Mouse (Mus musculus) liver, embryonic 12.5 days (tissue): ENCODE measurements around the gene D230025D16Rik. TPM values are rescaled to one million over a fixed set of nuclear protein-coding genes. Genes with fewer than 3 reads are reported as not detected.

Experiments used
- ATAC-seq: fragments of 200-750 bp; cut with Nextera tagmentation; 2 replicates; pipeline ENCODE4 v1.8.0; 2017; ENCODE audit warnings: moderate number of reproducible peaks, mild to moderate bottlenecking, moderate library complexity
- H3K27ac ChIP-seq: fragments of 300-500 bp; sonication (generic); 2 replicates; pipeline ENCODE4 v1.5.1; 2016; ENCODE audit warnings: mild to moderate bottlenecking
- H3K27me3 ChIP-seq: fragments of 300-500 bp; sonication (generic); replicated peaks from 2 replicates; pipeline ENCODE4 v1.6.1; 2016; ENCODE audit warnings: mild to moderate bottlenecking, moderate library complexity
- H3K36me3 ChIP-seq: fragments of 300-500 bp; sonication (generic); 2 replicates; pipeline ENCODE4 v1.6.1; 2016; ENCODE audit warnings: mild to moderate bottlenecking, moderate library complexity
- H3K4me1 ChIP-seq: fragments of 300-500 bp; sonication (generic); 2 replicates; pipeline ENCODE4 v1.6.1; 2016
- H3K4me2 ChIP-seq: fragments of 300-500 bp; sonication (generic); 2 replicates; pipeline ENCODE4 v1.6.1; 2016; ENCODE audit warnings: mild to moderate bottlenecking, moderate library complexity
- H3K4me3 ChIP-seq: fragments of 300-500 bp; sonication (generic); 2 replicates; pipeline ENCODE4 v1.5.1; 2016; ENCODE audit warnings: mild to moderate bottlenecking, moderate library complexity
- H3K9ac ChIP-seq: fragments of 300-500 bp; sonication (generic); 2 replicates; pipeline ENCODE4 v1.6.1; 2016; ENCODE audit warnings: mild to moderate bottlenecking, moderate library complexity
- H3K9me3 ChIP-seq: fragments of 300-500 bp; sonication (generic); replicated peaks from 2 replicates; pipeline ENCODE4 v1.6.1; 2016; ENCODE audit warnings: mild to moderate bottlenecking, moderate library complexity
- WGBS: fragments of 180-500 bp; shearing (Covaris S2); methylation state at CpG from one replicate; pipeline ENCODE4 v1.1.7; 2016; ENCODE audit not compliant: insufficient replicate concordance; 5-methylcytosine and 5-hydroxymethylcytosine counted together
- polyA plus RNA-seq: library from polyadenylated mRNA; unstranded; fragments of >200 nt; fragmentation: Nextera tagmentation; extraction: Ambion mirVana; gene quantifications from 2 replicates; pipeline ENCODE4 v1.2.1, GENCODE M21; 2016

The D230025D16Rik gene
- polyA plus RNA-seq, 1 experiment from 2014 or later: 18.8 TPM

- WGBS: 22% methylated on average over 18 of the region's 18 CpGs
- Histone ChIP-seq H3K9me3 (no peaks in the 10 kb centered on the region), H3K27me3 (no peaks in the 10 kb centered on the region), H3K4me1 (peaks cover 69% of the 10 kb centered on the region), H3K36me3 (peaks cover 55% of the 10 kb centered on the region), H3K4me3 (peak overlapping the region; percentile 97), H3K9ac (peak overlapping the region; percentile 97), H3K27ac (peak overlapping the region; percentile 93), H3K4me2 (peak overlapping the region; percentile 79)
- 0 out of 2 replicates have a peak, but pooled peaks have one; percentile 8 for ATAC-seq
Observed at GRCm38 (mm10) chr8:105298351-105299252, 73.7 kb downstream of the D230025D16Rik start.

GRCm38 (mm10) chr8:105299962-105300361 lies 75.0 kb downstream of the D230025D16Rik start:
- H3K9ac ChIP-seq: peak overlapping the region; percentile 97
- peak overlapping the region; percentile 93 for H3K27ac ChIP-seq
- 27% methylated on average over 8 of the region's 8 CpGs for WGBS
- no peaks in the 10 kb centered on the region for H3K27me3 ChIP-seq
- no peaks in the 10 kb centered on the region for H3K9me3 ChIP-seq
- peak; percentile 92 for ATAC-seq
- H3K4me2 ChIP-seq: peak overlapping the region; percentile 79
- peak overlapping the region; percentile 97 for H3K4me3 ChIP-seq
- H3K36me3 ChIP-seq: peaks cover 68% of the 10 kb centered on the region
- H3K4me1 ChIP-seq: peaks cover 82% of the 10 kb centered on the region

Other genes with a start within 250 kb of the D230025D16Rik start
- gene Ces2h, start 224.3 kb upstream of the D230025D16Rik start, polyA plus RNA-seq: not detected in 2 replicates
- gene Ces3a, start 176.5 kb upstream of the D230025D16Rik start, polyA plus RNA-seq: not detected in 2 replicates
- not detected in 2 replicates for gene Ces3b, start 141.4 kb upstream of the D230025D16Rik start, polyA plus RNA-seq
- gene Ces4a, start 93.3 kb upstream of the D230025D16Rik start, polyA plus RNA-seq: not detected in 2 replicates
- 19.1 and 19.6 TPM in 2 replicates for gene Cbfb, start 54.5 kb upstream of the D230025D16Rik start, polyA plus RNA-seq
- gene B3gnt9, start 30.0 kb downstream of the D230025D16Rik start, polyA plus RNA-seq: 3.5 and 3.6 TPM in 2 replicates
- 17.7 and 18.3 TPM in 2 replicates for gene Tradd, start 39.5 kb downstream of the D230025D16Rik start, polyA plus RNA-seq
- gene Fbxl8, start 39.5 kb downstream of the D230025D16Rik start, polyA plus RNA-seq: 1.2 and 1.5 TPM in 2 replicates
- not detected in 2 replicates for gene Hsf4, start 44.7 kb downstream of the D230025D16Rik start, polyA plus RNA-seq
- gene Nol3, start 51.0 kb downstream of the D230025D16Rik start, polyA plus RNA-seq: 0.12 and 0.18 TPM in 2 replicates
- gene 4931428F04Rik, start 64.7 kb downstream of the D230025D16Rik start, polyA plus RNA-seq: 1.6 TPM in 2 replicates
- 11.9 and 13.8 TPM in 2 replicates for gene Exoc3l, start 71.0 kb downstream of the D230025D16Rik start, polyA plus RNA-seq
- gene E2f4, start 72.5 kb downstream of the D230025D16Rik start, polyA plus RNA-seq: 239 TPM in 2 replicates
- gene Elmo3, start 80.5 kb downstream of the D230025D16Rik start, polyA plus RNA-seq: 2.7 and 3.0 TPM in 2 replicates
- gene Lrrc29, start 101.1 kb downstream of the D230025D16Rik start, polyA plus RNA-seq: 9.9 and 10.0 TPM in 2 replicates
- gene Tmem208, start 101.2 kb downstream of the D230025D16Rik start, polyA plus RNA-seq: 106 and 109 TPM in 2 replicates
- gene Fhod1, start 122.8 kb downstream of the D230025D16Rik start, polyA plus RNA-seq: 1.2 and 1.4 TPM in 2 replicates
- gene Slc9a5, start 123.7 kb downstream of the D230025D16Rik start, polyA plus RNA-seq: 0.42 and 0.48 TPM in 2 replicates
- not detected in 2 replicates for gene Plekhg4, start 148.1 kb downstream of the D230025D16Rik start, polyA plus RNA-seq
- gene Kctd19, start 188.4 kb downstream of the D230025D16Rik start, polyA plus RNA-seq: not detected in 2 replicates
- gene Lrrc36, start 188.4 kb downstream of the D230025D16Rik start, polyA plus RNA-seq: 0.07 and 0.18 TPM in 2 replicates
- gene Tppp3, start 246.4 kb downstream of the D230025D16Rik start, polyA plus RNA-seq: 1.2 and 1.4 TPM in 2 replicates